Mouse (Mus musculus): ENCODE data around the gene Gbp3.

Gene Gbp3

GRCm38 (mm10) chr3:142588888-142589287 lies 29.1 kb downstream of the Gbp3 start:
- no peak for DNase-seq (ENCODE audit: low spot score in 2 of 2)

- no peak for DNase-seq (ENCODE audit: low spot score in 2 of 2)
Observed at GRCm38 (mm10) chr3:142590431-142591067, 30.7 kb downstream of the Gbp3 start.

DNA sequence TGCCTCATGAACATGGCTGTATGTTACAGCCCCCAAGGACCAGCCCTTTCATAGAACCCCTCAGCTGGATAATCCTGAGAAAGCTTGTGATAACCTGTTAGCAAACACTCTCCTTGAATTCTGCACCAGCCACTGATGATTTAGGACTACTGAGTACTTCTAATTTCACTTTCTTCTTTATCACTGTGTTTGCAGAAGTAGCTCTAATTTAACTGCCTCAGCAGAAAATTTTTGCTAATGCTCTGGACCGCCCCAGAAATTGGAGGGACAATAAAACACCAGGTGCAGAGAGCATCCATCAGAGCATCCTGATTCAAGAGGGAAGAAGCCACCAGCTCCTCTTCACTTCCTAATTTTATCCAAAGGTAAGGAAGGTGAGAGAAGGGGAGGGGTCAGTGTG lies 34.7 kb downstream of the Gbp3 start, which contains the start of gene Gbp2b:
Gene Gbp2b, plus strand, starts transcription at position 301 of the 400 bp plus-strand sequence.
- DNase-seq (ENCODE audit: low spot score in 2 of 2): no peak

DNA sequence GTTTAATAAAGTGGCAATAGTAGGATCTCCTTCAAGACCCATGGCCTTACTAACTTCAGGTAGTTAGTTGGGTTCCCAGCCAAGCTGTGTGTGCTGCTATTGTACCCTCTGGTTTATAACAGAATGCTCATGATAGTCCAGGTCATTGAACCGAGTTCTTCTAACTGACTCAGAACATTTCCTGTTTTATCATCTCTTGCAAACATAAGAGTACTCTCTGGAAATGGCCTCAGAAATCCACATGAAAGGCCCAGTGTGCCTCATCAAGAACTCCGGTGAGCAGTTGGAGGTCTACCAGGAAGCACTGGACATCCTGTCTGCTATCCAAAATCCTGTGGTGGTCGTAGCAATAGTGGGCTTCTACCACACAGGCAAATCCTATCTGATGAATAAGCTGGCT lies 38.1 kb downstream of the Gbp3 start:
- DNase-seq (ENCODE audit: low spot score in 2 of 2): no peak

- no peak for DNase-seq (ENCODE audit: low spot score in 2 of 2)
Observed at GRCm38 (mm10) chr3:142601675-142602074, 41.8 kb downstream of the Gbp3 start.

DNA sequence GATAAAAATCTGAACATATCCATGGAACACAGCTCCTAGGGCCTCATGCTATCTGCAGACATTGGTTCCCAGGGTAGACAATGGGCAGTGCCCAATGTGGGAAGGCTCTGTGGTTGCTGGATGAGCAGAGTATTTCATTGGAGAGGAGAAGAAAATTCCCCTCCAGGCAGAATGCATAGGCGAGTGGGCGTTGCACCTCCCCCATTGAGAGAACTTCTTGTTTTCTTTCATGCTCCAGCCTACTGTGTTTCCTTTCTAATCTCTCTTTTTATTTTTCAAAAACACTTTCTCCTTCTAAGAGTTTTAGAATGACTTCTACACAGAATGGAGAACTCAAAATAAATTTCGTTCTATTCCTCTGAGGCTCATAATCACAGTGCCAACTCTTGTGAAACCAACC lies 58.8 kb downstream of the Gbp3 start:
- DNase-seq (ENCODE audit: low spot score in 2 of 2): no peak

DNA sequence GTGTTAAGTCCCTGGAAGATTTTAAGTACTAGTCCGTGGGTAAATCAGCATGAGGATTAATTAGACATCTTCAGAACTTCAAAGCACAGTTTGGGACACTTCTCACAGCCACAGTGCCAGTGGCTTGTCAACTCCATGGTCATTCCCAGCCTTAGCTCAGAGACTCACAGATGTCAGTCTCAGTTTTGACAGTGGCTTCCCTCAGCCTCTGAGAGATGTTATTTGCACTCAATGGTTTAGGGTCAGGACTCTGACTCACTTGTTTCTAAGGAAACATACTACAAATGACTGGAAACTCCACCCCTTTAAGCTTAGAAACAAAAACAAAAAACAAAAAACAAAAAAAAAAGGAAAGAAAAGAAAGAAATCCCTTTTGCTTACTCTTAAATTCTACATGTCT lies 59.8 kb downstream of the Gbp3 start:
- no peak for DNase-seq (ENCODE audit: low spot score in 2 of 2)

- no peak for DNase-seq (ENCODE audit: low spot score in 2 of 2)
Observed at GRCm38 (mm10) chr3:142620111-142620955, 60.5 kb downstream of the Gbp3 start, which contains the start of gene Gbp2. Gene Gbp2 (plus strand): TSS chr3:142620602.

DNA sequence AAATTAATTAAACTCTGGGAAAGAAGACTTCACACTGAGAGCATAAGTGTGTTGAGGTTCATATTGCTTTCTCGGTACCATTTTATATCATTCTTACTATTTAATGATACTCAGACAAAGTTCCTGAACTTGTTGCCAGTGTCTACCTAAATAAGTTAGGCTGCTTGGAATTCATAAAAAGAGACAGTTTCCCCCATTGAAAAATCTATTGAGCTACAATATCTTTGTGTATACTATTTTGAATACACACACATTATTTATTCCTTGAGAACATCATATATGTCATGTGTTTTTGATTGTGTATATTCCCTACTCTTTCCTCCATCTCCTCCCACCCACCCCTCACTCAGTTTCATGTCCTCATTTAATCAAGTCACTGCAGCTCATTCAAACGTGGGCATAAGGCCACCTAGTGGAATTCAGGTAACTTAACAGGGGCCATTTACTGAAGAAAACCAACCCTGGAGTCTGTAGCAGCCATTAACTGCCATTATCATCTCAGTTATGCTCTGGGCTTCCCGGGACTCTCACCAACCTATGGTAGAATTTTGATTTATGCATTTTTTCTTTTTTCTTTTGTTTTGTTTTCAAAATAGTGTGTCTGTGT lies 61.2 kb downstream of the Gbp3 start:
- DNase-seq (ENCODE audit: low spot score in 2 of 2): no peak

All from right cerebral cortex, postnatal 36 days (tissue).